In genomic region chr2:165337191-165337590, GRCm38 (mm10) we compare ENCODE assay signal across 1 mouse cellular context.
TF ChIP-seq lines count a peak whose summit lies in the region.

No protein-coding gene starts in this region.

TF ChIP-seq in CH12.LX, 34 proteins besides CTCF, POLR2A, EP300 and RAD21:
- peak; percentile 68 for TF ChIP-seq SMC3 (IDR thresholded peaks at IDR 0.05; ENCODE audit: low read depth, low read length)
- no peak for TF ChIP-seq USF2 (conservative IDR thresholded peaks at IDR 0.05; ENCODE audit: low read depth, low read length)
